Mouse (Mus musculus) C3H10T1/2 (cell line): ENCODE data around the gene Sult1a1. TPM values are rescaled to one million over a fixed set of nuclear protein-coding genes. Genes with fewer than 3 reads are reported as not detected.

Experiments used
- polyA plus RNA-seq, 2 experiments: library from polyadenylated mRNA; unstranded; fragments of >200 nt; fragmentation: generic; extraction: Trizol; gene quantifications; one replicate each; pipeline ENCODE4 v1.2.1; 2012; ENCODE audit warnings: missing spikeins in 2 of 2

The Sult1a1 gene
- polyA plus RNA-seq = 10 to 100 TPM in 1 of 2 experiments, under 1 TPM in 1; 0.02 to 11.3 TPM

DNA sequence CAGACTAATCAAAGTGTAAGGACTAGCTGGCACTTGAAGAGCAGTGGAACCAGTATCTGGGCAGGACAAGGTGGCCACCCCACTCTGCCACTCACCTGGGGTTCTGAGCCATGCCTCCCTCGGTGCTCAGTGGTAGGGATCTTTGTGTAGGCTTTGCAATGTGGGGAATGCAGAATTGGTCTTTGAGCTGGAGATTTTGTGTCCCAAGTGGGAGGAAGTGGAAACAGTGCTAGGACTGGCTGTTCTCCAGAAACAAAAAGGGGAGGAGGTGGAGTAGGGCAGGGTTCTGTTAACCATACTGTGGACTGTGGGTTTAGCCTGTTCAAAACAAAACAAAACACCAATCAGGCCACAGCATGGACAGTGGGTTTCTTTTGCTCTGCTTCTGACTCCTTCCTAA is at the start of gene Sult1a1:
Gene Sult1a1 (minus strand): TSS at position 226 of the 400 bp plus-strand sequence.

DNA sequence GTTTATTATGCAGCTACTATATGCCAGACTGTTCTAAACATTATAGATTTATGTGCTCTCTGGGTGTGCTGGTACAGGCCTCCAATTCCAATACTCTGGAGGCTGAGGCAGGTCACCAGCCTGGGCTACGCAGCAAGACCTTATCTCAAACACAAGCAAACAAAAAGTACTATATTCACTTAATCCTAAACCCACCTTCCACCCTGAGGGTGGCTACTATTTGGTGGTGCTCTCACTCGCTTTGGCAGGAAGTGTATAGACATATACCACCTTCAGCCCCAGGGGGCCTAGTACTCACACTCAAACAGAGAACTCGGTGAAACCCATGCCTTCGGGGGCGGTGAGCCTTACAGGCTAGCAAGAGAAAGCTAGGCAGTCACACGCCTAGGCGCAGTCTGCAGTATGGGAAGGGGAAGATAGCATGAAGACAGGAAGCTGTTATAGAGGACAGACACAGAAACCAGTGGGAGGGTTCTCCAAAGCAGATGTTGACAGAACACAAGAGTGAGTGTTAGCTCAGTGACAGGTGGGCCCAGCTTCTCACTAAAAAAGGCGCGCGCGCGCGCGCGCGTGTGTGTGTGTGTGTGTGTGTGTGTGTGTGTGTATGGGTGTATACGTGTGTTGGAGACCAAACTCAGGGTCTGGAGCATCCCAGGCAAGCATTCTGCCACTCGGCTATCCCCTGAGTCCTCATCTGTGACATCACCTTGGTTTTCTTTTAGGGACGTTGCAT is 31.4 kb upstream of the Sult1a1 start, which contains the start of gene Coro1a:
Gene Coro1a (minus strand): TSS at position 346 of the 733 bp plus-strand sequence.

DNA sequence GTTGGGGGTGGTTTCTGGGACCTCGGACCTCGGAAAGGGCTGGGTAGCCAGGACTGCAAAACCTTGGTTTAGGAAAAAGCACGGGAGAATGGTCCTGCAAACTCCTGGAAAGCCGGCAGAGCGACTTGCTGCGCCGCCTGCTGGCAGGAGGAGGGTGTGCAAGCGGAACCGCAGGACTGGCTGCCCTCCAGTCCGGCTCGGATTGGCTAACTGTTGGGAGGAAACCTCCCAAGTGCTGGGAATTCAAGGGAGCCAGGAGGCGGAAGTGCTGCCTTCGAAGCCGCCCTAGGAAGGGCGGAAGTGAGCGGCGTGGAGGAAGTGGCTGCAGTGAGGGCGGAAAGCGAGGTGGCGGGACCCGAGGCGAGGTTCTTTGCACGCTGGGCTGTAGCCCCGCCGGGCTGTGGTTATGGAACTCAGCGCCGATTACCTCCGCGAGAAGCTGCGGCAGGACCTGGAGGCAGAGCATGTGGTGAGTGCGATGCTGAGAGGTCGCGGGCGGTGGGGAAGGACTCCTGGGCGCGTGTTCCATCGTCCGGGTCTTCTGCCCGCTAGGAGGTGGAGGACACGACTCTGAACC is 19.5 kb upstream of the Sult1a1 start, which contains the start of gene Slx1b:
Gene Slx1b (minus strand): TSS at position 154 of the 577 bp plus-strand sequence.

DNA sequence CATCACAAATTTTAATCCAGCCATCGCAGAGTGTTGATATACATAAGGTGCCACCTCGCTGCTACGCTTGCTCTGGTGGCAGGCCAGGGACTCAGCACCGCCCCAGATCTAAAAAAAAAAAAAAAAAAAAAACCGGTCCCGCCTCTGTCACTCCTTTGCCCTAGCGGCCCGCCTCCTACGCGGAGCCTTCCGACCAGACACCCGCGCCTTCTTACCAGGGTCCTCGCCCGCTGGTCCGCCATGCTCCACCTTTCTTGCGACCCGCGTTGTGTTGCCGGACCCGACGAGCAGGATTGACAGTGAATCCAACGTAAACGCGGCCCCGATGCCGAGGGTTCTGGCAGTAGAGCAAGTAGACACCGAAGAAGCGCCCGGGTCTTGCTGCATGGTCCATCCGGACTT is 19.0 kb upstream of the Sult1a1 start, which contains the start of gene Bola2:
Gene Bola2 (plus strand): TSS at position 192 of the 402 bp plus-strand sequence.

DNA sequence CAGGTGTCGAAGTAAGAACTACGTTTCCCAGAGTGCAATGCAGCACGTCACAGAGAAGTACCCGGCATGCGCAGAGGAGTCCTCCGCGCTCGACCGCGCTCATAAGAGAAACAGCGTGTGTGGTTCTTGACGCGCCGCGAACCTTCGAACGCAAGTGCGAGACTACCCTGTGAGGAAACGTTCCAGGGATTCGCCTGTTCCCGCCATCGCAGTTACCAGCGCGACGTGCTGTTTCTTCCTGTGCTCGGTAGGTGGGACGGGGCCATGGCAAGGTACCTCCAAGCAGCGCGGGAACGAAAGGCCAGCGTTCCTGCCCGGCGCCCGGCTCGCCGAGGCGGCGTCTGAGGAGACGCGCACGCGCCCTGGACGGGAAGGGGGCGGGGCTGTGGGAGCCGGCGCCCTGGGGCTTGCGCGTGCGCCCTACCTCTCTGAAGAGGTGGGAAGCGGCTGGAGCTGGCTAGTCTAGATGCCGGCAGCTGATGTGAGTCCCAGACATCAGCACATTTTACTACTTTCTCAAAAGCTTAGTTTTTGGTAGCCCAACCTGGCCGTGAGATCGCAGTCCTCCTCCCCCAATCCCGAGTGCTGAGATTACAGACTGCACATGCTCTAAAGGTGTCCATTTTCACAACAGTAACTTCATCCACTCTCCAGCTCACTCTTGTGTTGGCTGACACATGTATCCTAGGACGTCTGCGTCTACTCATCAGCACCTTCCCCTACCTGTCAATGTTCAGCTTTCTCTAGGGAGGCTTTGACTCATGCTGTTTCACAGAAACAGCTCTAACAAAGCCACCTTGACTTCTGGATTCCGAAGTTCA is 26.8 kb downstream of the Sult1a1 start, which contains the start of gene Sgf29:
Gene Sgf29 (plus strand): TSS at position 79 of the 821 bp plus-strand sequence.

DNA sequence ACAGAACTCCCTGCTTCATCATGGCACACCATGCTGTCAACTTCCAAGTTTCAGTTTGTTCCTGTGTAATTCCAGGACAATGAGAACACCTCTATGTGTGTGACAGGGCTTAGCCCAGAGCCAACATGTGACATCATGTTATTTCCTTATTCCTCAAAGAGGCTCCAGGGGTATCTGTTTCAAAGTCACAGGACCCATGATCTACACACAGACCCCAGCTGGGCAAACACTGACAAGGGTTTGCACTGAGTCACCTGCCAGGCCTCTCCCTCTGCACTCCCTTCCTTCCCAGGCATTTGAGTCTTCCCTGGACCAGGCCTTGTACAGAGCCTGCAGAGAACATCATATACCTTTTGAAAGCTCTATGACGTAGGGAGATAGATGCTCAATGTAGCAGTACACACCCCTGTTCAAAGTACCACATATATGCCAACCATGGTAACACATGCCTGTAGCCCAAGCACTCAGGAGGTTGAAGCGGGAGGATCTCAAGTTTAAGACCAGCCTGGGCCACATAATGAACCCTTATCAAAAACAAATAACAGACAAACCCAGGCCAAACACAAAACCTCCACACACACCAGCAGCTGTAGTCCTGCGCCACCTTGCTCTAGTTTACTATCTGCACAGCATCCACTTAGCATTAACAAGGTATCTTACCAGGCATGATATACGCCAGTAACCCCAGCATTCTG is 45.3 kb downstream of the Sult1a1 start, which contains the start of gene Nupr1:
Gene Nupr1 (minus strand): TSS at position 38 of the 695 bp plus-strand sequence.

Other genes with a start within 250 kb of the Sult1a1 start
- gene Rabep2, start 247.7 kb downstream of the Sult1a1 start, polyA plus RNA-seq = 10 to 100 TPM; 11.8 to 23.9 TPM
- gene Atp2a1, start 213.3 kb downstream of the Sult1a1 start, polyA plus RNA-seq = under 1 TPM; 0.06 to 0.48 TPM
- 10 to 100 TPM; 10.5 to 37.6 TPM for gene Sh2b1, start 201.0 kb downstream of the Sult1a1 start, polyA plus RNA-seq
- 100 to 1,000 TPM; 113 to 212 TPM for gene Tufm, start 189.1 kb downstream of the Sult1a1 start, polyA plus RNA-seq
- 10 to 100 TPM; 26.2 to 51.5 TPM for gene Atxn2l, start 173.0 kb downstream of the Sult1a1 start, polyA plus RNA-seq
- 100 to 1,000 TPM in 1 of 2 experiments, 10 to 100 TPM in 1; 71.1 to 121 TPM for gene Eif3c, start 110.0 kb downstream of the Sult1a1 start, polyA plus RNA-seq
- under 1 TPM; 0.28 to 0.60 TPM for gene Apobr, start 91.5 kb downstream of the Sult1a1 start, polyA plus RNA-seq
- gene Cln3, start 90.6 kb downstream of the Sult1a1 start, polyA plus RNA-seq = under 1 TPM; 0.26 to 0.27 TPM
- gene Il27, start 81.5 kb downstream of the Sult1a1 start, polyA plus RNA-seq = not detected
- 100 to 1,000 TPM in 1 of 2 experiments, 10 to 100 TPM in 1; 12.1 to 109 TPM for gene Nupr1, start 45.6 kb downstream of the Sult1a1 start, polyA plus RNA-seq
- 10 to 100 TPM; 24.3 to 64.3 TPM for gene Sgf29, start 27.1 kb downstream of the Sult1a1 start, polyA plus RNA-seq
- 100 to 1,000 TPM in 1 of 2 experiments, 10 to 100 TPM in 1; 72.6 to 201 TPM for gene Bola2, start 19.0 kb upstream of the Sult1a1 start, polyA plus RNA-seq
- 1 to 10 TPM; 5.3 to 7.8 TPM for gene Slx1b, start 19.4 kb upstream of the Sult1a1 start, polyA plus RNA-seq
- gene Coro1a, start 31.4 kb upstream of the Sult1a1 start, polyA plus RNA-seq = 1 to 10 TPM; 4.1 to 4.4 TPM
- gene Mapk3, start 83.2 kb upstream of the Sult1a1 start, polyA plus RNA-seq = 100 to 1,000 TPM; 144 to 277 TPM
- 1 to 10 TPM in 1 of 2 experiments, under 1 TPM in 1; 0.20 to 4.2 TPM for gene Gdpd3, start 89.9 kb upstream of the Sult1a1 start, polyA plus RNA-seq
- gene Ypel3, start 100.5 kb upstream of the Sult1a1 start, polyA plus RNA-seq = 100 to 1,000 TPM in 1 of 2 experiments, 10 to 100 TPM in 1; 18.7 to 138 TPM
- under 1 TPM; 0.01 to 0.58 TPM for gene Tbx6, start 105.1 kb upstream of the Sult1a1 start, polyA plus RNA-seq
- gene Ppp4c, start 116.1 kb upstream of the Sult1a1 start, polyA plus RNA-seq = 100 to 1,000 TPM; 126 TPM
- under 1 TPM; 0.08 TPM for gene Fam57b, start 121.2 kb upstream of the Sult1a1 start, polyA plus RNA-seq
- gene 4930451I11Rik, start 155.2 kb upstream of the Sult1a1 start, polyA plus RNA-seq = not detected
- not detected for gene Doc2a, start 171.0 kb upstream of the Sult1a1 start, polyA plus RNA-seq
- 10 to 100 TPM; 10.8 to 24.2 TPM for gene Hirip3, start 185.5 kb upstream of the Sult1a1 start, polyA plus RNA-seq
- gene Ino80e, start 185.9 kb upstream of the Sult1a1 start, polyA plus RNA-seq = 10 to 100 TPM; 65.9 to 98.4 TPM
- 10 to 100 TPM; 10.1 to 53.2 TPM for gene Taok2, start 208.3 kb upstream of the Sult1a1 start, polyA plus RNA-seq
- 10 to 100 TPM; 27.0 to 35.9 TPM for gene Tmem219, start 246.5 kb upstream of the Sult1a1 start, polyA plus RNA-seq